Mouse (Mus musculus) embryo, embryonic 11.5 days (tissue): ENCODE measurements around the gene Syn3.
"Not testable (repeated sequence)": the region's sequence is repeated elsewhere in the genome, so short reads cannot be mapped to it uniquely, and the experiment has no call there.

Experiments used
- DNase-seq: peaks from one replicate; pipeline ENCODE4 v3.0.0-alpha.2; 2012; ENCODE audit warnings: low read depth, low spot score

Gene Syn3

DNA sequence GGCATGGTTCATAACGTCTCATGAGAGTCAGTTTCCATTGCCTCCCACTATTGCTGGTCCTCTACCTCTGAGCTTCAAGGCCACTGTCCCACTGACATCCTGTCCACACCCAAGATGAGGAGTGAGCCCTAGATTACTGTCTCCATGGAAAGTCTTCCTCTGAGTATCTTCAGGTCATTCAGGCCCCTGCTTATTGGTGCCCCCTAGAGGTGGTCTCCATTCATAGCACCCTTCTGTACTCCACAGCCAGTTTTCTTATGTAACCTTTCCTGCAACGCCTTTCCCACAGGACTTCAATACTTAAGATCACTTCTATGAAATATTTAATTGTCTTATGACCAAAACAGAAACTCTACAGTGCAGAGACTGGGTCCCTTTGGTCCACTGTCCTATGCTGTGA, 80.4 kb downstream of the Syn3 start:
- DNase-seq: no peak

DNA sequence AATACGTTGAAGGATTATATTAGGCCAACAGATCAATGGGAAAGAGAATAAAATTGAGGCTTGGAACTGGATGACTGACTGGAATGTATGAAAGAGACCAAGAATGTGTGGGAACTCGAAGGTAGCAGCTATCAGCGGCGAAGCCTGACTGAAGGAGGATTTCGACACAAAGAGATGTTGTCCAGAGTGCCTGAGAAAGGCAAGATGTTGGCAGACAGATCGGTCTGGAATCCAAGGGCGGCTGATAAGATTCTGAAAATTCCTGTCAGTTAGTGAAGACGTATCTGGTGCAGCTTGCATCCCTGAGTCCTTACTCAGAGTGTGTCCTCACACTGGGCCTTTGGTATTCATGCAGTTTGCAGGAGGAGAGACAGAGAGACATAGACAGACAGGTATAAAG, 81.9 kb downstream of the Syn3 start:
- DNase-seq: no peak

DNA sequence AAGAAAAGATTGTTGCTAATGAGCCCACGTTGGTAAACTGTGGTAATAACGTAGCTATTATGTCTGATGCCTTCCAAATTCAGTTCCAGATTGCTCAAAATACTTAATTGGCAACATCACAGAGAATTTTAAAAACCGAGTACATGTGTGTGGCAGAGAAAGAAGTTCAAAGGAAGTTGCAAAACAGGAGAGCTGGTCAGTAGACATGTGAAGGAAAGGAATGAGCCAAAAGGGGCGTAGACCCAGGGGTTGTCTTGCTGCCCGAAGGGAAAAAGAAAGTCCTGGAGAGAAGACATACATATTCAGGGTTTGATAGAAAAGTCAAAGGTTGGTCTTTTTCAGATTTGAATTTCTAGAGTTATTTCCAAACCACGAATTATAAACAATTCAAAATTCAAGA, 87.8 kb downstream of the Syn3 start:
- DNase-seq: no peak

DNA sequence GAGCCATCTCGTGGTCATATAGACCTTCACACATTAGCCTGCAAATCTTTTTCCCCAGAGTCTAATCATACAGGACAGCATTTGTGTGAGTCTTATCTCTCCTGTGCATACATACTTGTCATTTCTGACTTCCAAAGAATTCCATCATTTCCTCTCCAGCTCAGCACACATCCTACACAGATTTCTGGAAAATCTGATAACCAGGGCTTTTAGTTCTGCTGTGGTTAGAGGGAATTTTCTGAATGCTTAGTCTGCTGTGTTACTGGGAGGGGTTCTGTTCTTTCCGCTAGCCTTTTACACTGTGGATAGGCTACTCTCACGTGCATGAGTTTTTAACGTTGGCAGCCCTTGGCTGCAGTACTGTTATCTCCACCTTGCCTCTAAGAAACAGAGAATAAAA, 91.7 kb downstream of the Syn3 start:
- DNase-seq: no peak

DNA sequence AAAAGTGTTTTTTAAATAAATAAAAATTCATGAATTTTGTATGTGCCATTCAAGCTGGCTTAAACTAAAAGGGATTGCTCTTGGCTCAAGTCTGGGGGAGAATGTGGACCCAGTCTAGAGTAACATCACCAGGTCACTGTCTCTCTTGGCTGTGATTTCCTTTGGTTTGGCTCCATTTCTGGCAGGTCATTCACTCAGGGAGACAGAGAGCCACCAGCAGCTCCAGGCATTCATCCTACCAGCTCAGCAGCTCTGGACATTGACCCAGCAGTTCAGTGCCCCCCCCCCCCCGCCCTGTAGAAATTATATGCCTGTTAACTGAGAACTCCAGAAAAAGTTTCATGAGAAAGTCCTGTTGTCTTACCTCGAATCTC, 100.4 kb downstream of the Syn3 start:
- DNase-seq: no peak

DNA sequence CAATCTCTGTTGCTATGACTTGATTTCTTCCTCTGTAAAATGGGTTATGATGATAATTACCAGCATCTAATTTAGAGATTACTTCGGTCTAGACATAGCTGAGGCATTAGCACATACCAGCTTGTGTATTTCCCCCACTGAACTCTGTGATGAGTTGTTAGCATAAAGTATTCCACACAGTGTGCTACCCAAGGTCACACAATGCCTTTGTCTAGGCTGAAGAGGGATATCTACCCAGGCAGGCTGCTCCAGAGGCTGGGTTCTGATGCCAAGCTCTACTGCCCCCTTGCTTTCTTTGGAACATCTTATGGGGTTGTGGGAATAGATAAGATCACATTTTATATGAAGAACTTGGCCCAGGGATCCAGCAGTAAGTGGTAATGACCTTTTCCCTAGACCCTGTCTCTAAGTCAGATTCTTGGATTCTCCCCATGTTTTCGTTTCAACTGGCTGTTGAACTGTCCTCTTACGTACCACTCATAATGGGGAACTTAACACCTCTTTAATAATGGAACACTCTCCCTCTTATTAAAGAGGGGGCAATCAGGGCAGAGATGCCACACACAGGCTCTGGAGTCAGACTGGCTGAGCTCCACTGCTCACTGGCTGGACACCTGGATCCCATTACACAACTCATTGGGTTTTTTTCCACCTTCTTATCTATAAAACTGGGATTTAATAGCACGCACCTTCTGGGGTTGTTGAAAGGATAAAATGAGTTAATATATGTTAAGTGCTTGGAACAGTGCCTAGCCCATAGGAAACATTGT, 100.9 kb downstream of the Syn3 start:
- no peak for DNase-seq

DNA sequence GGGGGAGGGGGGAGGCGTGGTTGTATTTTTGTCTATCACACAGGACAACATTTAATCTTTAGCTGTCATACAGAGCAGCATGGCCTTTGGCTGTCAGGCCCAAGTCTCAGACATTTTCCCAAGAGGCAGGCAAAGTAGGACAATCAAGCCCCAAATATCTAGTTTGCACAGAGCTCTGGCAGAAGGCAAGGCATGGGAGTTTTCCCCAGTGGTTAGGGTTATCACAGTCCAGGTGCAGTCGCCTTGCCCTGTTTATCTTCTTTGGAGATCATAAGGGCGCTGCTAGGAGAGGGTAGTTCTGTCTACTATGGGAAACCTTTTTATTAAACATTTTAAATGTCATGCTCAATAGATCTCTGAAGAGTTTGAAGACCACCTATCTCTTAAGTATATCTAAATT, 106.3 kb downstream of the Syn3 start:
- no peak for DNase-seq

DNA sequence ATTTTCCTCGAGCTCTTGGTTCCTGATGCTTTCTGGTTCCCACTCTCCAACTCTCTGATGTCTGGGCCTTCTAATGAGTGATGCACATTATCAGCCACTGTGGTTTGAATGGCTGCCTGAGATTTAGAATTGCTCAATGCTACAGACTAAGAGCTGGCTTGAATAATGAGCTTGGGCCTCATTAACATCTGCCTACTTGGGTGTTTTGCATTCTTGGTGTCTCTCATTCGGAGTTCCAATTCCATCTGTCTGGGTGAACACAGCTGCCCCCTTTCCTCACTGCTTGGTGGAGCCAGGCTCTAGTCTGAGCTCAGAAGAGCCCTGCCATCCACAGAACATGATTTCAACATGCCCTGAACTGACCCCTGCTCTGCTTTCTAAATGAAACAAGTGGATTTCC, 108.8 kb downstream of the Syn3 start:
- no peak for DNase-seq

DNA sequence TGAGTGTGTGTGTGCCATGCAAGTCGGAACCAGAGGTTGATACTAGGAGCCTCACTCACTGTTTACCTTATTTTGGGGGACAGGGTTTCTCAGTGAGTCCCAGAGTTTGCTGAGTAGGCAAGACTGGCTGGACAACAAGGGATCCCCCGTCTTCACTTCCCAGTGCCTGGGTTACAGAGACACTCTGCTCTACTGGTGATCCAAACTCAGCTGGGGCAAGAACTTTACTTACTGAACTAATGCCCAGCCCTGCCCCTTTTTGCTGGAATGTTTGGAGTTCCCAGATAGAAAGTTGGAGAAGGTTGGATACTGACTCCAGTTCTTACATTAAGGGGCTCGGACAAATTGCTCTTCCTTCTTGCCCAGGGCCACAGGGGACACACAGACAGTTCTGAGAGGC, 109.3 kb downstream of the Syn3 start:
- DNase-seq: no peak

DNA sequence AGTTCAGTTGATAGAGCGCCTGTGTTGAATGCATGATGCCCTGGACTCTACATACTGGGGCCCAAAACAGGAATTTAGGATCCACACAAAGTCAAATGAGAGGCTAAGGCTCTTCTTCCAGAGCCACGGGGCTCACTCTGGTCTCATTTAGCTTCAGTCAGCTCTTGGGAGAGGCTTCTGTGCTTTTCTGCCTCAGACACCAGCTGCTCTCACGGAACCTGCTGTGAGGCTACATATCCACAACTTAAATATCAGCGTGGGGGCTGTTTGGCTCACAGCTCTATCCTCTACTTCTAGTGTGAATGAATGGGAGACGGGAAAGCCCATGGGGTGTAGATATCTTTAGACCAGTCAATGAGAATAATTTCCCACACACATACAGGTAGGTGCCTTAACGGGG, 109.9 kb downstream of the Syn3 start:
- DNase-seq: no peak

DNA sequence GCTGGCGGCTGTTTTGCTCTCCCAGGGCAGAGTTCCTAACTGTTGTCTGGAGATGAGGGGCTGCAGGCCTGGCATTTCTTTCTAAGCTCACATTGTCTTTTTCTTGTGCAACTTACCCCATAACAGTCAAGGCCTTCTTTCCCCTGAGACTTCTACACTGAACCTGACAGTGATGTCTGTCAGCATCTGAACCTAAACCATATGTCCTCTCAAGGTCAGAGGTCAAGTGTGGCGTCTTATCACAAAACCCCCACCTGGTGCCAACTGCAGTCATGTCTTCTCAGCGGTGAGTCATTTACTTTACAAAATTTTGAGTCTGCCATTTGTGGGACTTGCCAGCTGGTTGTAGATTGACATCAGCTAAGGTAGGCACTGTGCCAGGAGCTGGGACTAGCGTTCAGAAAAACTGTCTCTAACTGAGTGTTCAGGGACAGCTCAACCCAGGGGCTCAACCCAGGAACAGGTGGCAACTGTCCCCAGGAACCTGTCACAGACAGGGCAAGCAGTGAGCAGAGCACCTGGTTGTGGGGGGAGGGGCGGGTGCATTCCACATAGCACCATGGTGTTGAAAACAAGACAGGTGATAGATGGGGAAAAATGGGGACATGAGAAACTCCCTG, 110.8 kb downstream of the Syn3 start:
- no peak for DNase-seq

DNA sequence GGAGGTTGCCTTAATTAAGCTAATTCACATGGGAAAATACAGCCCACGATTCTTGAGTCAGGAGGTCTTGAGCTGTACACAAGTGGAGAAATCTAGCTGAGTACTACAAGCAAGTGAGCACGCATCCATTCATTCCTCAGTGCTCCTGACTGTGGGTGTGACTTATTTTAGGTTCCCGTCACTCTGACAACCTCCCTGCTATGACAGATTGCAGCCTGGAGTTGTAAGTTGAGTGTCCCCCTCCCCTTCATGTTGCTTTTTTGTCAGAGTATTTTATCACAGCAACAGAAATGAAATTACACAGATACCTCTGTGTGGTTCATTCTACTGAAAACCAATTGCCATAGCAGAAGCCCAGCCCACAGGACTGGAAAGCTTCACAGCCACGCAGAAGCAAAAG, 112.5 kb downstream of the Syn3 start:
- no peak for DNase-seq

DNA sequence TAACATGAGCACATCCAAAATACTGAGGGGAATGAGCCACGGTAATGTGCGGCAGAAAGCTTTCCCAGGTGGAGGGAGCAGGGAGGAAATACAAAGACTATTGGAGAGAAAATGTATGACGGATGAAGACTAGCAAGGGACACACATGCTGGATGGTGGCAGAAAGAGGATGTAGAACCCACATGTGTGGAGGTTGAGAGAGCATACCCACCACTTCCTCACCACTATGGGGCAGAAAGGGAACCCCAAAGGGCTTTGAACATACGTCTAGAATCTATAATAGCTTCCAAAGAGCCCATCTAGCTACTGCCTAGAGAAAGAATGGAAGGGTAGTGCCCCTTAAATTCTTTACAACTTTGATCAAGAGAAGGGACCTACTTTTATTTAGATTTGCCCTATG, 113.0 kb downstream of the Syn3 start:
- DNase-seq: no peak

DNA sequence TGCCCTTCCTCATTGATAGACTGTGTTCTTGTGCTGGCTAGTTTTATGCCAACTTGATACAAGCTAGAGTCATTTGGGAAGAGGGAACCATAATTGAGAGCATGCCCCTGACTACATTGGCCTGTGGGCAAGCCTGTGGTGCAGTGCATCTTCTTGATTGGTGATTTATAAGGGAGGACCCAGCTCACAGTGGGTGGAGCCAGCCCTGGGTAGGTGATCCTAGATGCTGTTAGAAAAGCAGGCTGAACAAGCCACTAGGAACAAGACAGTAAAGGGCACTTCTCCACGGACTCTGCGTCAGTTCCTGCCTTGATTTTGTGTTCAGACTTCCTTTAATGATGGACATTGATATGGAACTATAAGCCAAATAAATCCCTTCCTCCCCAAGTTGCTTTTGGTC, 114.0 kb downstream of the Syn3 start:
- DNase-seq: no peak

DNA sequence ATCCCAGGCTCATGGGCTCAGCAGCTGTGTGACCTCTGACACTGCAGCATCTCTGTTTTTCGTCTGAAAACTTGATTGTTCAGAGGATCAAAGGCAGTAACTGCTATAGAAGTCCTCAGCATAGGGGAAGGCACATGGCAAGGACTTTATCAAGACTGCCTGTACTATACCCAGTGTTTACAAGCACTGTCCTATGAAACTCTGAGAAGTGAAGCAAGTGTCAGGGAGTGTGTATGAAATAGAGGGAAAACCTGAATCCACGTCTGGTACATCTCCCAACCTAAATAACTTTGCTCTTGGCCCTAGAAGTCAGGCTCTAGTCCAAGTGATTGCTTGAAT, 116.8 kb downstream of the Syn3 start:
- no peak for DNase-seq

DNA sequence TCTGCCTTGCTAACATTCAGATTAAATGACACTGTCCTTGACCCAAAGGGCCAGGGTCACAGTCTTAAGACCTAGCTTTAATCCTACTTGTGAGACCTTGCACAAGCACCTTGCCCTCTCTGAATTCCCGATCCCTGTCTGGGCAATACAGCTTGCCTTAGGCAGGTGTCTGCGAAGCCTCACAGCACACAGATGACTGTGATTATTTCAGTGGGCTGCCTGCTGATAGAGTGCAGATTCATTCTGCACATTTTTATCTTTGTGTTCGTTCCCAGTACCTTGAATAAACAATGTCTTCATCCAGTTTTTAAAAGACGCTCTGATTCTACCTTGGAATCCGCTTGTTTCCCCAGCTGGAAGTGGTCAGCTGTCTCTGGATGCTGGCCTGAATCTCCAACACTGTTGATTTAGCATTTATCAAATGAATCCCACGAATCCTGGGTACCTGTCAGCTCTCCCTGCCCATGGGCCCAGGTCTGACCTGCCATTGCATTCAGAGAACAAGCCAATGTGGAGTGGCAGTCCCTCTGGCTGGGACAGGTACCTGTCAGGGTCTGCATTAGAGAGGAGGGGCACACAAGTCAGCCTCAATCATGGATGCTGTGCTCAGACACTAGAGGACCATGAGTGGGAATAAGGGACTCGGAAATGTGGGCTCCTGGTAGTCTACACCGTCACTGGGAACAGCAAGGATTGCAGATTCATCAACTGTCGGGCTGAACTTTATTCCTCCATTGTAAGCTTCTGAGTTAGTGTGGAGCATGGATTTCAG, 117.4 kb downstream of the Syn3 start:
- DNase-seq: no peak

DNA sequence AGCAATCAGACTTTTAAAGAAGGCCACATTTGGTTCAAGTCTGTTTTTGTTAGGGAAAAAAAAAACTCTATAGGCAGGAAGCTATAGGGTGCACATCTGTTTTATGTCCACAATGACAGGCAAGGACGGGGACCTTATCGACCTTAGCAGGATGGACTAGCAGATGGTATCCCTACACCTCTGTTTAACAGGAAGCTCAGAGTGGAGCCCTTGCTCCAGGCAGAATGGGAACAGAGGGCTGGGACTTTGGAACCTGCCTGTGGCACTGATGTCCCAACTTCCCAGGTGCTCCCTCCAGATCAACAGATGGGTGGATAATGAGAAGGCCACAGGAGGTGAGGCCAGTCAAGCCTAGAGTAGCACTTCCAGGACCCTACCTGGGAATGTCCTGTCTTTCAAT, 118.1 kb downstream of the Syn3 start:
- no peak for DNase-seq

DNA sequence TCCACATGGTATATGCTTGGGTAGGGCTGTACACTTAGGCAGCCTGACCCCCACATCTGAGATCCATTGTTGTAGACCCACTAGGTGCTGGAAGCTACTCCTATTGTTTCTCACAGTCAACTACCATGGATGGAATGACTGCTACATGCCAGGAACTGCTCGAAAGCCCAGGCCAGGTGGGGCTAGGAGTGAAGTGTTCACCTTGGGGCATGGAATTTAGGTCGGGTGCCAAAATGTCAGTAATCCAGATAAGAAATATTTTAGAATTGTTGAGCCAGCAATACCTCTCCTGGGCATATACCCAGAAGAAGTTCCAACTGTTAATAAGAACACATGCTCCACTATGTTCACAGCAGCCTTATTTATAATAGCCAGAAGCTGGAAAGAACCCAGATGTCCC, 119.9 kb downstream of the Syn3 start:
- not testable (repeated sequence) for DNase-seq

DNA sequence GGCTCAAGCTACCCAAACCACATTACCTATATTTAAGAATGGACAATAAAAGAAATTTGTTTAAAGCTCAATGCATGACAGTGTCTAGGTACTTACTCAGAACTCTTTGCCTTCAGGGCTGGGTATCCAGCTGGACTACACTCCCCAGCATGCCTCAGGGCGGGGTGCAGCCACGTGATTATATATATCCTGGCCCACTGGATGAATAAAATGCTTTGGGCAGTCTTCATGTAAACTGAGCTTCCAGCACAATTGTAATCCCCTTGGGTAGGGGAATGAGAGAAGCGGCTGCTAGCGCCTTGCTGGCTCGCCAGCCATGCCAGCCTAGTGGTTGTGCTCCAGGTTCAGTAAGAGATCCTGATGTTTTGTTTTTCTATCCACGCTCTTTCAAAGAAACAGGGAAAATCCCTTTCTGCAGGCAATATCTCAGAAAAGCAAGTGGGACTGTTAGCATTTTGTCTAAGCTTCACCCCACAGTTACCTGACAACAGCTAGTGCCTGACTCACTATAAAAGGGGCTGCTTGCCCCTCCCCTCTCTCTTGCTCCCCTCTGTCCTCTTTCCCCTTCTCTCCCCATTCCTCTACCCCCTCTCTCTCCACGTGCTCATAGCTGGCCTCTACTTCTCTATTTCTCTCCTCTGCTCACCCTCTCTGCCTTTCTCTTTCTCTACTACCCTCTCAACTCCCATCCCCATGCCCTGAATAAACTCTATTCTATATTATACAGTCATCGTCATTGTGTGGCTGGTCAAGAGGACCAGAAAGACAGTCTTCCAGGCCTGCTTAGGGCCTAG, 122.1 kb downstream of the Syn3 start:
- DNase-seq: no peak

DNA sequence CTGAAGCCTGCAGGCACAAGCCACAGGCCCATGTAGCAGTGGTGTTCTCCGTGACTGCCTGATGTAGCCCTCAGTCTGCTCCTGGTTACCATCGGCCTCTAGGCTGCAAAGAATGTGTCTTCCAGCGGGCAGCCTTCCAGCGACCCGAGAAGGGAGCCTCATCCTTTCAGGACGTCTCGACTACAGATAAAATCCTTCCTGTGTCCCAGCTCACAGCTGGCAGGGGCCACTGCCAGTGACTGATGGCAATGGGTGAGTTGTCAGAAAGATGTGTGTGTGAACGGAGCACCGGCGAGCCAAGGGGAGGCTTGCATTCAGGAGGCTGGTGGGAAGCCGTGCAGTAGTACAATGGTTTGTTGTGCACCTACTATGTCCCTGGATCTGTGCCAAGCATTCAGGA, 122.8 kb downstream of the Syn3 start:
- no peak for DNase-seq

DNA sequence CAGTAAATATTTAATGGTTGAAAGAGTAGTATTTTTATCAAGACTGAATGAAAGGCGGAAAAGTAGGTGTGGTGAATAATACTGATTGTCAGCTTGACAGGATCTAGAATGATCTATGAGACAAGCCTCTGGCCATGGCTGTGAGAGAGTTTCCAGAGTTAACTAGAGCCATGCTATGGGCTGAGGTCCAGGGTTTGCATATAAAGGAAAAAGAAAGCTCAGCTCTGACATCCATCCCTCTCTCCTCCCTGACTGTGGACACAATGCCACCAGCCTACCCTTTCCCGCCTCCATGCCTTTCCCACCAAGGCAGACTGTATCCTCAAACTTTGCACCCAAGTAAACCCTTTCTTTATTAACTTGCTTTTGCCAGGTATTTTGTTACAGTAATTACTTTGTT, 124.6 kb downstream of the Syn3 start:
- DNase-seq: no peak

DNA sequence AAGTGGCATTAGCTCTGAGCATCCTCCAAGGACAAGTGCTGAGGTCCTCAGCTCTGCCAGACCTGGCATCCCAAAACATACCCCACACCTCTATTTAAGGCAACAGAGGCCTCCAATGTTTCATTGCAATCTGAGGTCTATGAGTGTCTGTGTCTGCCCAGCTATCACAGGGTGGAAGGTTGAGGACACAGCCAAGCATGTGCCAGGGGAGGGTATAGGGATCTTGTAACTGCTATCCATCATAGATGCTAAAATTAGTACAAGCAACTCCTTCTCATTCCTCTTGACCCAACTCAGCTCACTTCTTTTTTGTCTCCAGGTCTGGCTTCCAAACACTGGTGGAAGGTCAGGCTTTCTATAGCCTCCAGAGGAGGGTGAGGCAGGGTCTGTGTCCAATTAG, 127.1 kb downstream of the Syn3 start:
- DNase-seq: no peak
